Mouse (Mus musculus) E14TG2a.4 (cell line): Measurements from ENCODE around the gene Znrf1.
A peak's percentile ranks its signal among the peaks of the same experiment; 100 is the strongest.
"Not testable (repeated sequence)": the region's sequence is repeated elsewhere in the genome, so short reads cannot be mapped to it uniquely, and the experiment has no call there.

Experiments used
- H3K27me3 ChIP-seq: 2 replicates; pipeline ENCODE4 v1.6.1; 2014; ENCODE audit warnings: low read length, control low read depth; ENCODE audit not compliant: insufficient read depth
- H3K36me3 ChIP-seq: 2 replicates; pipeline ENCODE4 v1.6.1; 2014; ENCODE audit warnings: low read length, control low read depth; ENCODE audit not compliant: insufficient read depth
- H3K4me1 ChIP-seq: replicated peaks from 2 replicates; pipeline ENCODE4 v1.6.1; 2014; ENCODE audit warnings: low read depth, low read length, control low read depth
- H3K4me3 ChIP-seq: replicated peaks from 2 replicates; pipeline ENCODE4 v1.5.1; 2014; ENCODE audit warnings: mild to moderate bottlenecking, low read length
- H3K9me3 ChIP-seq: 2 replicates; pipeline ENCODE4 v1.6.1; 2014; ENCODE audit warnings: low read length, control low read depth
- CTCF ChIP-seq: conservative IDR thresholded peaks from 2 replicates; pipeline ENCODE4 v1.5.1; 2014; ENCODE audit warnings: low read length
- NANOG ChIP-seq: IDR thresholded peaks from 2 replicates; pipeline ENCODE4 v1.6.1; 2014; ENCODE audit warnings: borderline replicate concordance, low read length, mixed read lengths
- POU5F1 ChIP-seq: IDR thresholded peaks from 2 replicates; pipeline ENCODE4 v1.6.1; 2014; ENCODE audit warnings: low read length, borderline replicate concordance

Gene Znrf1

DNA sequence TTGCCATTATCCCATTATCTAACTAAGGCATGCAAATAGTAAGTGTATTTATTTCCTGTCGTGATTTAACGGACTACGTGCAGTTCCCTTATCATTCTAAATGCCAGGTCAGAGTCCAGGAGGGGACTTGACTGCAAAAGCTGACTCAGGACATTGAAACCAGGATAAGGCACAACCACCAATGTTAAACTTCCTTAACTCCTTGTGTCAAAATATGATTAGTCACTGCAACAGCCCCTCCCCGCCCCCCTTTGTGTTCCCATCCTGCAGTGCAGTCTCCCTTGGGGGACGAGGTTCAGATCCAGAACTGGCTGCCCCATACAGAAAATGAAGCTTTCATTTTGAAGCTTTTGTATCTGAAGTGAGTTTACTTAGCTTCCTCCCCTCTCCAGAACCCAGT is 106.6 kb downstream of the Znrf1 start:
- TF ChIP-seq NANOG (no peak), CTCF (no peak), POU5F1 (no peak)
- Histone ChIP-seq H3K36me3 (no peaks in the 10 kb centered on the region), H3K9me3 (no peaks in the 10 kb centered on the region), H3K4me1 (peaks cover 38% of the 10 kb centered on the region), H3K27me3 (0 out of 2 replicates have a peak, but pooled peaks cover 6% of the 10 kb centered on the region), H3K4me3 (peak overlapping the region; percentile 91)

DNA sequence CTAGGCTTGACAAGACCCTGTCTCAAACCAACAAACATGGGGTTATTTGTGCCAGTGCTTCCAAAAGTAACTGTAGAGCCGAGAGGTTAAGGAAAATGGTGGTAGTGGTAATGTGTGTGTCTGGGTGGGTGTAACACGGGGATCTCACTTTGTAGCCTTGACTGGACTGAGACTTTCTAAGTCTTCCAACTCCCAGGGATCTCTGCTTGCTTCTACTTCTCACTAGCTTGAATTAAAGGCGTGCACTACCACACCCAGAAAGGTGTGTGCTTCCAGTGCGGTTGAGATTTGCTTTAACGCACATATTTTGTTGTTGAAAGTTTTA is 107.0 kb downstream of the Znrf1 start:
- Histone ChIP-seq H3K4me3 (peak overlapping the region; percentile 91), H3K27me3 (0 out of 2 replicates have a peak, but pooled peaks cover 6% of the 10 kb centered on the region), H3K4me1 (peaks cover 41% of the 10 kb centered on the region), H3K9me3 (no peaks in the 10 kb centered on the region), H3K36me3 (no peaks in the 10 kb centered on the region)
- no peak for TF ChIP-seq NANOG
- no peak for TF ChIP-seq CTCF
- TF ChIP-seq POU5F1, result no peak

DNA sequence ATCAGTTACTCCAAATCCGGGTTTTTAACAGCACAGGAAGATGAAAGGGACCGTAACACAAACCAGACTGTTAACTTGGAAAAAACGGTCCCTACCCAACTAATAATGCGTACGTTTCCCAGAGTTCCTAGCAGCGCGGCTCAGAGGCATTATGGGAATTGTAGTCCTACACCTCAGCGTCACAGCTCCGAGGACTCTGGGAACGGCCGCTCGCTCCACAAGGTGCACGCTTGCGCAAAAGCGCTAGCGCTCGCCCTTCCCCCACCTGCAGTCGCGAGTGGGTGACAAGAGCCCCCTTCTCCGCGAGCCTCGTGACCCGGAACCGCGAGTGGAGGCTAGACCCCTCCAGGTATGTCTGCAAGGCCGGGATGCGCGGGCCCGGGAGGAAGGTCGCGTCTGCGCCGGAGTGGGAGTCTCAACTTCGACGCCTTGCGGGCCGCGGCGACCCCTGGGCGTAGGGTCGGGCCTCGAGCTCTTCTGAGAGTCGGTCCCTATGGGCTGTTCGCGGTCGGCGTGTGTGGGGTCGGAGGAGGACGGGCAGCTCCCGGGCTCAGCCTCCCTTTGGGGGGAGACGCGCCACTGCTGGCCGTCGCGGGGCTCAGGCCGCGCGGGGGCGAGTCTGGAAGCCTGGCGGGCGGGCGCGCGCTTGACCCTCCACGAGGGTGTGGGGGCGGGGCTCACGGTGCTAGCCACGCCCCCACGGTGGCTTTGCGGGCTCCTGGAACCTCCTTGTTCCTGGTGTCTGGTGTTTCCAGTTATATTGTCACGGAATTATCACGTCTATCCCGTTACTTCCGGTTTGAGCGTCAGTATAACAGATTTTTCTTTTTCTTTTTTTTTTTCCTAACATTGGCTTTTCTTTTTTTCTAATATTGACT is 107.6 kb downstream of the Znrf1 start, which contains the start of gene Zfp1:
Gene Zfp1, plus strand, starts transcription at position 138 of the 878 bp plus-strand sequence.
- H3K4me1 ChIP-seq, result peaks cover 47% of the 10 kb centered on the region
- no peaks in the 10 kb centered on the region for H3K9me3 ChIP-seq
- no peaks in the 10 kb centered on the region for H3K36me3 ChIP-seq
- 0 out of 2 replicates have a peak, but pooled peaks cover 6% of the 10 kb centered on the region for H3K27me3 ChIP-seq
- TF ChIP-seq POU5F1, result no peak
- no peak for TF ChIP-seq NANOG
- TF ChIP-seq CTCF, result no peak
- H3K4me3 ChIP-seq, result peak within 1 kb of the TSS; percentile 91

DNA sequence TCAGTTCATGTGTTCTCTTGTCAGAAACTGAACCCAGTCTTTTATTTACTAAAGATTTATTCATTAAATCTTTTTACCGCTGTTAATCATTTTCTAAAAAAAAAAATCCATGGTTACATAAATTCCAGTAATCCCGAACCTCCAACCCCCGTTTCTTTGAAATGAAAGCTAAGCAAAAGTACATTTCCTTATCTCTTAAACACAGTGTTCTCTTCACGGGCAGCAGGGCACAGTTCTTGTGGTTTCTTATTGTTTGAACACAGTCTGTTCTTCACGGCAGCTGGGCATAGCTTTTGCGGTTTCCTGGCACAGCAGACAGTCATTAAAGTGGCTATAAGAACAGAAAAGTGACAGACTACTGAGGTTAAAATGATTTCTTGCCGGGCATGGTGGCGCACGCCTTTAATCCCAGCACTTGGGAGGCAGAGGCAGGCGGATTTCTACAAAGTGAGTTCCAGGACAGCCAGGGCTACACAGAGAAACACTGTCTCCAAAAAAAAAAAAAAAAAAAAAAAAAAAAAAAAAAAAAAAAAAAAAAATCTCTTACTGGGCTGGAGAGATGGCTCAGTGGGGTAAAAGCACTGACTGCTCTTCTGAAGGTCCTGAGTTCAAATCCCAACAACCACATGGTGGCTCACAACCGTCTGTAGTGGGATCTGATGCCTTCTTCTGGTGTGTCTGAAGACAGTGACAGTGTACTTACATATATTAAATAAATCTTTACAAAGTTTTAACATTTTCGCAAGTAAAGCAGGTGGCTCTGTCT is 108.6 kb downstream of the Znrf1 start:
- H3K4me3 ChIP-seq, result peak overlapping the region; percentile 91
- not testable (repeated sequence) for H3K27me3 ChIP-seq, H3K36me3 ChIP-seq, H3K9me3 ChIP-seq
- H3K4me1 ChIP-seq, result peaks cover 57% of the 10 kb centered on the region

DNA sequence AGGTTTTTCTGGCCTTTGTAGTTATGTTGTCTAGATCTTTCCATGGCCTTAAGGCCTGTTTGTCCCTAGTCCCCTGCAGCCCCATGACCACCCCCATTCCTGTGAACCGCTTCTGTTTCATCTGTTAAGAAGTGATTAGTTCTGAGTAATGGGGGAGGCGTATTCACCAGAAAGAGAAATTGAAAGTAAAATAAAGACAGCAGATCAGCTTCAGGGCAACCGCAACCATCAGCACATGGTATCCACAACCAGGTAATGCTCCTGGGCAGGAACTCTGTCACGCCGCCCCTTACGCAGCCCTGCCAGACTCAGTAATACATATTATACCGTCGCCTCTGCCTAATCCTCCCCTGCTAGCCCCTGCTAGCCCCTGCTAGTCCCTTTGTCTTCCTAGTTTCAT is 109.8 kb downstream of the Znrf1 start:
- Histone ChIP-seq H3K4me3 (no peak overlapping the region), H3K36me3 (no peaks in the 10 kb centered on the region), H3K27me3 (no peaks in the 10 kb centered on the region), H3K9me3 (no peaks in the 10 kb centered on the region), H3K4me1 (peaks cover 68% of the 10 kb centered on the region)
- no peak for TF ChIP-seq NANOG
- no peak for TF ChIP-seq CTCF
- no peak for TF ChIP-seq POU5F1

DNA sequence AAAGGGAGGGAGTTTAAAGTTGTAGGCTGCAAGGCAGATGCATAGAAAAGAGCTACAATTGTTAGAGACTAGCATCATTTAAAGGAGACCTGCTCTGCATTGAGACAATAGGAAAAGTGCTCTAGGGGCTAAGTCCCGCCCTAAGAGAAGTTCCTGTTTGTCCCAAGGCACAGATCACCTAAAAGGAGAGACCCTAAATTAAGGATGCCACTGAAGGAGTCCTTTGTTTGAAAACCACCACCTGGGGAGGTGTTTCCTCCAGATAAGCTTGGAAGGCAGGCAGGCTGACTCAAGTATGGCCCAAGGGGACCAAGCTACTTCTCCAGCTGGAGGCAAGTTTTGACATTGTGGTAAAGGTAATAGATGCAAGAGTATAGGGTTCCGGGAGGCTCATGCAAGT is 112.9 kb downstream of the Znrf1 start:
- Histone ChIP-seq H3K36me3 (no peaks in the 10 kb centered on the region), H3K4me1 (peaks cover 84% of the 10 kb centered on the region), H3K27me3 (no peaks in the 10 kb centered on the region), H3K4me3 (peak overlapping the region; percentile 54), H3K9me3 (no peaks in the 10 kb centered on the region)
- no peak for TF ChIP-seq CTCF
- peak; percentile 69 for TF ChIP-seq NANOG

DNA sequence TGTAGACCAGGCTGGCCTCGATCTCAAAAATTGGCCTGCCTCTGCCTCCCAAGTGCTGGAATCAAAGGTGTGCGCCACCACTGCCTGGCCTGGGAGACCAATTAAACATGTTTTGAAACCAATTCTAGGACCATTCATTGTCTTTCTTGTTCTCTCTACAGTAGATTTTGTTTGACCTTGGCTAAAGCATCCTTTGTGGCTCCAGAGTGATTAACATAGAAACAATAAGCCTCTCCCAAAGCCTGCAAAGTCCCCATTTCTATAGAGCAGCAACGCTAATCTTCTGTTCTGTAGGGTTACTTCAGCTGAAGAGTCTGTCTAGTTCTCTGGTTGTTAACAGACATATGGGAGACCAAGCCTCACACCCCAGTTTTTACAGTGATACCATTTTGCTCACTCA is 114.8 kb downstream of the Znrf1 start:
- peaks cover 84% of the 10 kb centered on the region for H3K4me1 ChIP-seq
- no peaks in the 10 kb centered on the region for H3K27me3 ChIP-seq
- H3K9me3 ChIP-seq, result no peaks in the 10 kb centered on the region
- H3K36me3 ChIP-seq, result 0 out of 2 replicates have a peak, but pooled peaks cover 4% of the 10 kb centered on the region
- TF ChIP-seq CTCF, result no peak
- no peak for TF ChIP-seq POU5F1
- peak; percentile 72; the same call in 1 of the 2 replicates for TF ChIP-seq NANOG
- H3K4me3 ChIP-seq, result peak overlapping the region; percentile 30; the same call in 1 of the 2 replicates

DNA sequence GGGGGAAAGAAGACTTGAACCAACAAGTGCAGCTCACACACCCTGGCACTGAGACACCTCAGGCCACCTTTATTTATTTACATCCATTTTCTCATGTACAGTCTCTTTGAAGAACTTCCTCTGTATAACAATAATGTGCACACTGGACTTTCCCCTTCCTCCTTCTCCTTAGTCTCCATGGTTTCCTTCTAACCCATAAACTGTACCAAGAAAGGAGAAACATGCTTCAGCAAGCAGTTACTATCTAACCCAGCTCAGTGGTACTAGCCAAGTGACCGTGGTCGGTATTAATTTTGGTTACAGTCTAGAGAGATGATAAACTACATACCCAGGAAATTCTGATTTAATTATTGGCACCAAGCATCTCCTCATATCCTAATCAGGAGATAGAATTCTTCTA is 117.6 kb downstream of the Znrf1 start:
- no peaks in the 10 kb centered on the region for H3K9me3 ChIP-seq
- H3K36me3 ChIP-seq, result peaks cover 13% of the 10 kb centered on the region; the same call in 1 of the 2 replicates
- H3K27me3 ChIP-seq, result no peaks in the 10 kb centered on the region
- no peak for TF ChIP-seq CTCF
- TF ChIP-seq POU5F1, result no peak
- TF ChIP-seq NANOG, result no peak
- peaks cover 86% of the 10 kb centered on the region for H3K4me1 ChIP-seq
- no peak overlapping the region for H3K4me3 ChIP-seq

DNA sequence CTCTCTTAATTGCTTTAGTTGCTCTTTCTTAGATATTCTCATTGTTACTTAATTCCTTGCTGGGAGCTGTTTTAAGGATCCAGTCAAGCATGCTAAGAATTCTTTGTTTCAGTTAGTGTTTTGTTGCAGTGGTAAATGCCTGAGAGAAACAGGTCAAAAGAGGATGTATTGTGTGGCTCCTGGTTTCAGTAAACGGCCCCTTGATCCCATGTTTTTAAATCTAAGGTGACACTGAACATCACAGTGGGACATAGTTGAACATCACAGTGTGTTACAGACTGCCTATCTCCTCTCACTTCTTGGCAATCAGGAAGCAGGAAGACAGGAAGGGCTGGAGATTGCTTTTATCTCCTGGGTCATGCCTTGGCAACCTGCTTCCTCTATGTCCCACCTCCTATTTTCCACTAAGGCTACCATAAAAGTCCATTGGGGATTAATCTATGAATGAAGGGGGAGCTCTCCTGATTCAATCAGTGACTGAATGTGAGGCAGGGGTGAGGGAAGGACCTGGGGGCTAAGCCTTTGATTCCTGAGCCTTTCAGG is 121.5 kb downstream of the Znrf1 start:
- peaks cover 53% of the 10 kb centered on the region for H3K4me1 ChIP-seq
- peaks cover 38% of the 10 kb centered on the region for H3K36me3 ChIP-seq
- H3K4me3 ChIP-seq, result no peak overlapping the region
- TF ChIP-seq NANOG (peak; percentile 96), CTCF (no peak)
- H3K27me3 ChIP-seq, result no peaks in the 10 kb centered on the region
- no peaks in the 10 kb centered on the region for H3K9me3 ChIP-seq
